Mouse (Mus musculus) T-helper 1 cell (primary cell): ENCODE measurements at regions not wholly inside any gene's neighbourhood (a gene's known extent, or its start where the extent isn't known, plus 50 kb on each side); places are given as distances from the start of the nearest gene placed in this dataset.

Source experiments
- in situ Hi-C: fragments of 300-600 bp; cut with MboI, MseI; formaldehyde crosslinking; loops from one replicate; pipeline ENCODE4 v1.15.1; 2025; ENCODE audit warnings: high pct_unique_total_duplicates

- in situ Hi-C loops = no loop called here
Measured at GRCm38 (mm10) chr14:45714311-45714710, 56.4 kb upstream of the Ddhd1 start.

- in situ Hi-C loops = no loop called here
Measured at GRCm38 (mm10) chr14:45714786-45715185, 56.8 kb upstream of the Ddhd1 start.

GRCm38 (mm10) chr14:45716100-45716499 is 58.2 kb upstream of the Ddhd1 start:
- in situ Hi-C loops = no loop called here

GRCm38 (mm10) chr14:45722887-45723286 is 64.9 kb upstream of the Ddhd1 start:
- in situ Hi-C loops = no loop called here

GRCm38 (mm10) chr14:45724341-45724740 is 66.4 kb upstream of the Ddhd1 start:
- in situ Hi-C loops = no loop called here

- in situ Hi-C loops = loop anchor here (25.0 kb wide), 1 partner anchor 897 kb away; no protein-coding TSS in a partner anchor
Measured at GRCm38 (mm10) chr14:45734530-45735410, 76.8 kb upstream of the Ddhd1 start.

- in situ Hi-C loops = loop anchor here (25.0 kb wide), 1 partner anchor 901 kb away; no protein-coding TSS in a partner anchor
Measured at GRCm38 (mm10) chr14:45737966-45738365, 80.0 kb upstream of the Ddhd1 start.

GRCm38 (mm10) chr14:45739638-45740037 is 81.7 kb upstream of the Ddhd1 start:
- in situ Hi-C loops = loop anchor here (25.0 kb wide), 1 partner anchor 902 kb away; no protein-coding TSS in a partner anchor

GRCm38 (mm10) chr14:45740662-45741061 is 82.7 kb upstream of the Ddhd1 start:
- in situ Hi-C loops = loop anchor here (25.0 kb wide), 1 partner anchor 903 kb away; no protein-coding TSS in a partner anchor

GRCm38 (mm10) chr14:45746176-45746575 is 88.2 kb upstream of the Ddhd1 start:
- in situ Hi-C loops = loop anchor here (25.0 kb wide), 1 partner anchor 909 kb away; no protein-coding TSS in a partner anchor

- in situ Hi-C loops = no loop called here
Measured at GRCm38 (mm10) chr14:45757376-45757775, 99.4 kb upstream of the Ddhd1 start.

GRCm38 (mm10) chr14:45760890-45761680 is 103.1 kb upstream of the Ddhd1 start:
- in situ Hi-C loops = no loop called here

- in situ Hi-C loops = no loop called here
Measured at GRCm38 (mm10) chr14:45764231-45764630, 106.3 kb upstream of the Ddhd1 start.

- in situ Hi-C loops = no loop called here
Measured at GRCm38 (mm10) chr14:45766582-45766981, 108.6 kb upstream of the Ddhd1 start.

GRCm38 (mm10) chr14:45772665-45773277 is 114.8 kb upstream of the Ddhd1 start:
- in situ Hi-C loops = no loop called here

GRCm38 (mm10) chr14:45773326-45773725 is 115.4 kb upstream of the Ddhd1 start:
- in situ Hi-C loops = no loop called here

- in situ Hi-C loops = no loop called here
Measured at GRCm38 (mm10) chr14:45781850-45782249, 123.9 kb upstream of the Ddhd1 start.

- in situ Hi-C loops = no loop called here
Measured at GRCm38 (mm10) chr14:45794980-45795379, 137.0 kb upstream of the Ddhd1 start.

- in situ Hi-C loops = no loop called here
Measured at GRCm38 (mm10) chr14:45796665-45797319, 138.8 kb upstream of the Ddhd1 start.

GRCm38 (mm10) chr14:45797320-45797696 is 139.4 kb upstream of the Ddhd1 start:
- in situ Hi-C loops = no loop called here

- in situ Hi-C loops = no loop called here
Measured at GRCm38 (mm10) chr14:45799286-45799685, 141.3 kb upstream of the Ddhd1 start.
